Mouse (Mus musculus) ES-E14 (cell line): Measurements from ENCODE around the gene Clec2d.

Experiments used
- CHD2 ChIP-seq: IDR thresholded peaks from 2 replicates; pipeline ENCODE4 v1.6.1; 2014; ENCODE audit warnings: mild to moderate bottlenecking, low read depth, low read length, inconsistent platforms
- HCFC1 ChIP-seq: IDR thresholded peaks from 2 replicates; pipeline ENCODE4 v1.6.1; 2012; ENCODE audit warnings: low read length, inconsistent platforms, borderline replicate concordance; ENCODE audit not compliant: insufficient read depth
- MAFK ChIP-seq: IDR thresholded peaks from 2 replicates; pipeline ENCODE4 v1.6.1; 2014; ENCODE audit warnings: mild to moderate bottlenecking, low read depth, low read length, inconsistent platforms; ENCODE audit not compliant: insufficient read depth
- ZC3H11A ChIP-seq: IDR thresholded peaks from 2 replicates; pipeline ENCODE4 v1.6.1; 2012; ENCODE audit warnings: low read depth, mild to moderate bottlenecking, inconsistent platforms, low read length, borderline replicate concordance
- ZNF384 ChIP-seq: IDR thresholded peaks from 2 replicates; pipeline ENCODE4 v1.6.1; 2012; ENCODE audit warnings: low read depth, low read length, inconsistent platforms

DNA sequence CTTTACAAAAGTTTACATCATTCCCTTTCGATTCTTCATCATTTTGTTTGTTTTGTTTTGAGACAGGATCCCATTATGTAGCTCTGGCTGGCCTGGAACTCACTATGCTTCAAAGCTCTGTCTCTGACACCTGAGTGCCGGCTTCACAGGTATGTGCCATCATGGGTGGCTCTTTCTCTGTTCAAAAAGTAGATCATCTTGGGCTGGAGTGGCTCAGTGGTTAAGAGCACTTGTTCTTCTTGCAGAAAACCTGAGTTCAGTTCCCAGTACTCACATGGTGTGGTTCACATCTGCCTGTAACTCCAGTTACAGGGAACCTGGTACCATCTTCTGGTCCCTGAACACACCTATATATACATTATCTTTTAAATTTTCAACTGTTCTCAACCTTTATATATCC lies 44.7 kb downstream of the Clec2d start:
- TF ChIP-seq ZC3H11A (no peak), HCFC1 (no peak), ZNF384 (no peak), CHD2 (no peak), MAFK (no peak)
